Mouse (Mus musculus) stomach, postnatal 0 days (tissue): ENCODE measurements around the gene BC024063.

Source experiments
- CTCF ChIP-seq: IDR thresholded peaks from 2 replicates; pipeline ENCODE4 v1.5.1; 2016; ENCODE audit warnings: antibody characterized with exemption, low read depth, mild to moderate bottlenecking, moderate library complexity
- EP300 ChIP-seq: optimal IDR thresholded peaks from 2 replicates; pipeline ENCODE3; 2016; ENCODE audit warnings: antibody characterized with exemption

DNA sequence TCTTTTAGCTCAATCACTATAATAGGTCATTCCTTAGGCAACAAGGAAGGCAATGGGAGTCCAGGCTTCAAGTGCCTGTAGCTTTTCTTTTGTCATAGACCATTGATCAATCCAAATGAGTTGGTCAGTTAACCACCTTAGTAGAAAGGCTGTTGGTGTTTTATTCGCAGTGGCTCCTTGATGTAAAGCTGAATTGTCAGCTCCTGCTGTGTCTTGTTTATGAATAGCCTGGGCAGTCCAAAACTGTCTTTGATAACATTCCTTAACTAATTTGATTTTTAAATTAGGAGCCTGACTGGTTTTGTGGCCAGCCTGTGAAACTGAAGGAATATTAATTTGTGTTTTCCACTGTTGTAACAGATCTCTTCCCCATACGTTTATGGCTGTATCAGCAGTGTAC is 41.0 kb upstream of the BC024063 start:
- TF ChIP-seq CTCF: no peak
- no peak for TF ChIP-seq EP300
